Comparison of ENCODE assay signal across 25 mouse cellular contexts in genomic region chr1:53797811-53798210, GRCm38 (mm10). TPM values are rescaled to one million over a fixed set of nuclear protein-coding genes. Genes with fewer than 3 reads are reported as not detected.
DNase-seq lines count a peak whose midpoint lies in the region; ATAC-seq and TF ChIP-seq lines count a peak whose summit lies in the region.
"Had no signal": no experiment of that assay in that cellular context is flagged by ENCODE, and none has a peak within 500 bp of the region (broad histone marks: within the 10 kb centered on the region; RNA-seq: fewer than 3 reads in every experiment).

No protein-coding gene starts in this region.

- ATAC-seq in activated CD4-positive, CD25-positive, alpha-beta regulatory T cell, adult 4 months: peak; percentile 53
- peak; percentile 80 for ATAC-seq in stomach, postnatal 0 days (ENCODE audit: low FRiP score, low TSS enrichment)
- no peak for ATAC-seq in liver, postnatal 0 days
- ATAC-seq: forebrain, embryonic 14.5 days; hindbrain, embryonic 16.5 days; liver, embryonic 12.5 days; midbrain, embryonic 13.5 days had no signal

- 47% methylated on average over 3 of the region's 3 CpGs for WGBS in stomach, postnatal 0 days
- WGBS in liver, postnatal 0 days (ENCODE audit: insufficient replicate concordance): 49% methylated on average over 3 of the region's 3 CpGs

- no peaks in the 10 kb centered on the region for H3K36me3 ChIP-seq in stomach, postnatal 0 days (ENCODE audit: control insufficient read depth, insufficient read depth, low read length)
- H3K36me3 ChIP-seq in liver, postnatal 0 days (replicated peaks; ENCODE audit: insufficient read depth, low read length): no peaks in the 10 kb centered on the region
- H3K36me3 ChIP-seq: embryonic facial prominence, embryonic 15.5 days; limb, embryonic 13.5 days; liver, embryonic 12.5 days; midbrain, embryonic 13.5 days; neural tube, embryonic 13.5 days had no signal

- no peak overlapping the region for H3K9ac ChIP-seq in stomach, postnatal 0 days (ENCODE audit: low read length)
- no peak overlapping the region for H3K9ac ChIP-seq in liver, postnatal 0 days (replicated peaks)
- H3K9ac ChIP-seq: embryonic facial prominence, embryonic 15.5 days; limb, embryonic 13.5 days; liver, embryonic 12.5 days; midbrain, embryonic 13.5 days; neural tube, embryonic 13.5 days had no signal

- peak; percentile 23 for DNase-seq in thymus, postnatal 25 days
- DNase-seq in thymus, adult 18-20 months: no peak
- DNase-seq in naive thymus-derived CD4-positive, alpha-beta T cell, adult 2 months (ENCODE audit: low read depth): peak; percentile 67
- no peak for DNase-seq in stomach, postnatal 0 days (ENCODE audit: low spot score)
- no peak for DNase-seq in left cerebral cortex, adult 18-20 months (ENCODE audit: low spot score in 2 of 2)
- DNase-seq in liver, postnatal 0 days: no peak
- DNase-seq in urinary bladder, postnatal 10 days (ENCODE audit: low spot score): no peak
- DNase-seq: adrenal gland, postnatal 14 days; cerebellum, adult 9-10 months; gastrocnemius, adult 2 months; kidney, adult 8-10 months; kidney, postnatal 14 days; lung, adult 2 months; thymus, postnatal 4 days had no signal

- no peak for TF ChIP-seq CTCF in stomach, postnatal 0 days (IDR thresholded peaks at IDR 0.05; ENCODE audit: low read depth)
- no peak for TF ChIP-seq CTCF in liver, postnatal 0 days (IDR thresholded peaks at IDR 0.05; ENCODE audit: low read depth)

- no peaks in the 10 kb centered on the region for H3K9me3 ChIP-seq in stomach, postnatal 0 days (ENCODE audit: control insufficient read depth, low read length)
- no peaks in the 10 kb centered on the region for H3K9me3 ChIP-seq in liver, postnatal 0 days (ENCODE audit: low read length)
- H3K9me3 ChIP-seq: embryonic facial prominence, embryonic 15.5 days; limb, embryonic 13.5 days; liver, embryonic 12.5 days; megakaryocyte, embryonic 14.5 days; midbrain, embryonic 13.5 days; neural tube, embryonic 13.5 days had no signal

- no peak for TF ChIP-seq EP300 in stomach, postnatal 0 days (optimal IDR thresholded peaks at IDR 0.05)
- TF ChIP-seq EP300 in liver, postnatal 0 days (IDR thresholded peaks at IDR 0.05; ENCODE audit: low read depth): no peak

- H3K27ac ChIP-seq in stomach, postnatal 0 days (replicated peaks): no peak overlapping the region
- no peak overlapping the region for H3K27ac ChIP-seq in liver, postnatal 0 days (ENCODE audit: low read depth)
- H3K27ac ChIP-seq: embryonic facial prominence, embryonic 15.5 days; gastrocnemius, adult 2 months; layer of hippocampus, adult 2 months; limb, embryonic 13.5 days; liver, embryonic 12.5 days; midbrain, embryonic 13.5 days; neural tube, embryonic 13.5 days had no signal

- H3K4me1 ChIP-seq in stomach, postnatal 0 days (replicated peaks; ENCODE audit: control insufficient read depth, insufficient read depth): no peaks in the 10 kb centered on the region
- no peaks in the 10 kb centered on the region for H3K4me1 ChIP-seq in liver, postnatal 0 days (ENCODE audit: insufficient read depth)
- H3K4me1 ChIP-seq: embryonic facial prominence, embryonic 15.5 days; limb, embryonic 13.5 days; midbrain, embryonic 13.5 days; neural tube, embryonic 13.5 days had no signal

- H3K27me3 ChIP-seq in stomach, postnatal 0 days (ENCODE audit: control insufficient read depth, insufficient read depth, low read length): no peaks in the 10 kb centered on the region
- H3K27me3 ChIP-seq in liver, postnatal 0 days (ENCODE audit: insufficient read depth, low read length): no peaks in the 10 kb centered on the region
- H3K27me3 ChIP-seq: embryonic facial prominence, embryonic 15.5 days; limb, embryonic 13.5 days; liver, embryonic 12.5 days; megakaryocyte, embryonic 14.5 days; midbrain, embryonic 13.5 days; neural tube, embryonic 13.5 days had no signal

- no peak overlapping the region for H3K4me3 ChIP-seq in stomach, postnatal 0 days (ENCODE audit: low read depth, low read length)
- H3K4me3 ChIP-seq in liver, postnatal 0 days (ENCODE audit: low read depth, low read length): no peak overlapping the region
- H3K4me3 ChIP-seq: embryonic facial prominence, embryonic 15.5 days; gastrocnemius, adult 2 months; layer of hippocampus, adult 2 months; limb, embryonic 13.5 days; liver, embryonic 12.5 days; megakaryocyte, embryonic 14.5 days; midbrain, embryonic 13.5 days; neural tube, embryonic 13.5 days had no signal

- H3K4me2 ChIP-seq in stomach, postnatal 0 days (replicated peaks; ENCODE audit: low read depth): no peak overlapping the region
- no peak overlapping the region for H3K4me2 ChIP-seq in liver, postnatal 0 days (ENCODE audit: low read depth, low read length)
- H3K4me2 ChIP-seq: embryonic facial prominence, embryonic 15.5 days; heart, embryonic 11.5 days; limb, embryonic 13.5 days; liver, embryonic 12.5 days; midbrain, embryonic 13.5 days; neural tube, embryonic 13.5 days had no signal

RNA-seq across cellular contexts. Expression of gene Stk17b, which starts 12.8 kb away (rescaled TPM):
- polyA plus RNA-seq in activated CD4-positive, CD25-positive, alpha-beta regulatory T cell, adult 4 months (2017; shearing (Covaris generic)): 100 to 1,000 TPM; 437 to 475 TPM
- 12.8 and 14.6 TPM in 2 replicates for polyA plus RNA-seq in stomach, postnatal 0 days (2015; fragmentation: Nextera tagmentation; extraction: Ambion mirVana)
- 1 to 10 TPM; 5.4 to 6.7 TPM for total RNA-seq in left cerebral cortex, adult 18-20 months (2021)
- polyA plus RNA-seq in liver, postnatal 0 days (2015; fragmentation: Nextera tagmentation; extraction: Ambion mirVana): 13.3 and 14.0 TPM in 2 replicates

Comparison
In these comparisons a context has a peak if more than half of its experiments do, and no peak if none do; other contexts are left out.
1. DNase-seq: peak in thymus, postnatal 25 days (single experiment) and naive thymus-derived CD4-positive, alpha-beta T cell, adult 2 months (single experiment); none in thymus, adult 18-20 months (0 of 2), stomach, postnatal 0 days (single experiment), left cerebral cortex, adult 18-20 months (0 of 2), liver, postnatal 0 days (single experiment) and urinary bladder, postnatal 10 days (single experiment).
2. RNA of gene Stk17b, which starts 12.8 kb away (polyA plus RNA-seq): 437 to 475 TPM in activated CD4-positive, CD25-positive, alpha-beta regulatory T cell, adult 4 months; 12.8 to 14.6 TPM in stomach, postnatal 0 days and 13.3 to 14.0 TPM in liver, postnatal 0 days; every median in the first group is over 10 times any median in the second.